Mouse (Mus musculus) G1E-ER4 (cell line): ENCODE results near the gene Spice1. TPM values are rescaled to one million over a fixed set of nuclear protein-coding genes. Genes with fewer than 3 reads are reported as not detected.

ENCODE experiments used
- GATA1 ChIP-seq: IDR thresholded peaks from one replicate; pipeline ENCODE4 v1.8.0; 2012; ENCODE audit warnings: low read length, inconsistent platforms
- polyA plus RNA-seq: library from polyadenylated mRNA; stranded (reverse); fragments of >175 nt; gene quantifications from 2 replicates; pipeline ENCODE4 v1.2.3, GENCODE M21; 2012

Spice1 gene
- polyA plus RNA-seq, 1 experiment, result 6.3 TPM

- no peak for TF ChIP-seq GATA1
Measured at GRCm38 (mm10) chr16:44417596-44417995, 70.7 kb downstream of the Spice1 start.

GRCm38 (mm10) chr16:44421735-44422134 is 74.8 kb downstream of the Spice1 start:
- TF ChIP-seq GATA1, result no peak

- no peak for TF ChIP-seq GATA1
Measured at GRCm38 (mm10) chr16:44423499-44423898, 76.6 kb downstream of the Spice1 start.

DNA sequence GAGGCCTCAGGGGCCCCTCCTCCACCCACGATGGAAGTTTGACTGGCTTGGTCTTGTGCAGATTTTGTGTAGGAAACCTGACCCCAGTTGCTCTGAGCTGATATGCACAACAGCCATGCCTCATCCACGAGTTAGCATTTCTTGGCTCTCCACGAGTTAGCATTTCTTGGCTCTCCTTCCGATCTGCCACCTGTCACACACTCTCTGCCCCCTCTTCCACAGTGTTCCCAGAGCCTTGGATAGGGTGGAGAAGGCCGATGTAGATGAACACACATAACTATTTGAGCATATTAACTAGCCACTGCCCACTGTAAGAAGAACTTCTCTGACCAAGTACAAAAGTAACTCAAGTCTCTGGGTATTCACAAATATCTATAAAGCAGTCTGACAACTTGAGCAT is 81.5 kb downstream of the Spice1 start:
- TF ChIP-seq GATA1, result no peak

GRCm38 (mm10) chr16:44430021-44430420 is 83.1 kb downstream of the Spice1 start:
- TF ChIP-seq GATA1, result no peak

DNA sequence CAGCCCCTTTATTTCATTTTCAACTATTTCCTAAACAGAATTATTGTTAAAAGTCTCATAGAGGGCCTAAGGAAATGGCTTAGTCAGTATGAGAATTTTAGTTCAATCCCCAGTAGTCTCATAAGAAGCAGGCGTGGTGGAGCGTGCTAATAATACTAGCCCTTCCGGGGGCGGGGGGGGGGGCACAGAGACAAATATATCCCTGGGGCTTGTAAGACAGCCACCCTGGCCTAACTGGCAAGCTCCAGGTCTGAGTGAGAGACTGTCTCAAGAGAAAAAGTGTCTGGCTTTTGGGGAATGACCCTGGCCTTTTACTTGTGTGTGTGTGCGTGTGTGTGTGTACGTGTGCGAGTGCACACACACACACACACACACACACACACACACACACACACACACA is 88.0 kb downstream of the Spice1 start:
- TF ChIP-seq GATA1, result no peak

GRCm38 (mm10) chr16:44435481-44435880 is 88.6 kb downstream of the Spice1 start:
- no peak for TF ChIP-seq GATA1

Other genes with a start within 250 kb of the Spice1 start
- gene Atp6v1a, start 207.4 kb upstream of the Spice1 start, polyA plus RNA-seq, result 1.7 and 4.1 TPM in 2 replicates
- 47.5 and 62.7 TPM in 2 replicates for gene Naa50, start 207.3 kb upstream of the Spice1 start, polyA plus RNA-seq
- gene Usf3, start 173.9 kb upstream of the Spice1 start, polyA plus RNA-seq, result 4.2 and 6.2 TPM in 2 replicates
- not detected in 2 replicates for gene Sidt1, start 13.9 kb upstream of the Spice1 start, polyA plus RNA-seq
- gene Cfap44, start 47.7 kb downstream of the Spice1 start, polyA plus RNA-seq, result not detected in 2 replicates
- gene Boc, start 211.8 kb downstream of the Spice1 start, polyA plus RNA-seq, result not detected in 2 replicates